Mouse (Mus musculus) limb, embryonic 14.5 days (tissue): ENCODE measurements around the gene Ndufs4. TPM values are rescaled to one million over a fixed set of nuclear protein-coding genes. Genes with fewer than 3 reads are reported as not detected.
A peak's percentile ranks its signal among the peaks of the same experiment; 100 is the strongest.

ENCODE experiments used
- ATAC-seq: fragments of 200-750 bp; cut with Nextera tagmentation; 2 replicates; pipeline ENCODE4 v1.8.0; 2017; ENCODE audit warnings: low read depth, moderate number of reproducible peaks, moderate TSS enrichment; ENCODE audit not compliant: low FRiP score
- DNase-seq: peaks from one replicate; pipeline ENCODE4 v3.0.0-alpha.2; 2015; ENCODE audit warnings: low spot score
- H3K27ac ChIP-seq: fragments of 300-500 bp; sonication (generic); replicated peaks from 2 replicates; pipeline ENCODE4 v1.5.1; 2014; ENCODE audit warnings: low read depth, mild to moderate bottlenecking, low read length, moderate library complexity, mixed read lengths
- H3K27me3 ChIP-seq: fragments of 300-500 bp; sonication (generic); 2 replicates; pipeline ENCODE4 v1.6.1; 2014; ENCODE audit warnings: low read length, mixed read lengths; ENCODE audit not compliant: control insufficient read depth, insufficient read depth
- H3K36me3 ChIP-seq: fragments of 300-500 bp; sonication (generic); 2 replicates; pipeline ENCODE4 v1.6.1; 2014; ENCODE audit warnings: mild to moderate bottlenecking, low read length, moderate library complexity, mixed read lengths; ENCODE audit not compliant: control insufficient read depth, insufficient read depth
- H3K4me1 ChIP-seq: fragments of 300-500 bp; sonication (generic); 2 replicates; pipeline ENCODE4 v1.6.1; 2014; ENCODE audit warnings: antibody characterized with exemption, low read length, mixed read lengths; ENCODE audit not compliant: control insufficient read depth, insufficient read depth
- H3K4me2 ChIP-seq: fragments of 300-500 bp; sonication (generic); replicated peaks from 2 replicates; pipeline ENCODE4 v1.6.1; 2014; ENCODE audit warnings: low read depth, mild to moderate bottlenecking, low read length, moderate library complexity; ENCODE audit not compliant: severe bottlenecking
- H3K4me3 ChIP-seq: fragments of 300-500 bp; sonication (generic); replicated peaks from 2 replicates; pipeline ENCODE4 v1.5.1; 2014; ENCODE audit warnings: low read length
- H3K9ac ChIP-seq: fragments of 300-500 bp; sonication (generic); 2 replicates; pipeline ENCODE4 v1.6.1; 2014; ENCODE audit warnings: mild to moderate bottlenecking, low read depth, low read length, moderate library complexity; ENCODE audit not compliant: severe bottlenecking
- H3K9me3 ChIP-seq: fragments of 300-500 bp; sonication (generic); 2 replicates; pipeline ENCODE4 v1.6.1; 2016; ENCODE audit warnings: low read length; ENCODE audit not compliant: control insufficient read depth
- POLR2A ChIP-seq: fragments of 200-500 bp; IDR thresholded peaks from 2 replicates; pipeline ENCODE4 v1.8.0; 2012; ENCODE audit warnings: inconsistent platforms, mild to moderate bottlenecking, moderate library complexity, borderline replicate concordance; ENCODE audit not compliant: insufficient read depth, insufficient read length; ENCODE audit errors: extremely low read depth
- WGBS: fragments of 180-500 bp; shearing (Covaris S2); extraction: QIAGEN DNeasy Blood & Tissue Kit; methylation state at CpG from one replicate; pipeline ENCODE4 v1.1.7; 2014; 5-methylcytosine and 5-hydroxymethylcytosine counted together
- polyA plus RNA-seq, 2 experiments: library from polyadenylated mRNA; depleted of rRNA in 1 of 2; stranded (reverse) in 1 of 2; unstranded in 1 of 2; fragments of >200 nt; fragmentation: Nextera tagmentation in 1 of 2; extraction: Ambion mirVana in 1 of 2; gene quantifications; 2 replicates each; pipeline versions ENCODE4 v1.2.1 to v1.2.3; 2012 to 2014

Gene Ndufs4
- polyA plus RNA-seq (2012; rRNA removed) (53.6 and 86.5 TPM in 2 replicates), polyA plus RNA-seq (2014; fragmentation: Nextera tagmentation; extraction: Ambion mirVana) (279 and 290 TPM in 2 replicates)

DNA sequence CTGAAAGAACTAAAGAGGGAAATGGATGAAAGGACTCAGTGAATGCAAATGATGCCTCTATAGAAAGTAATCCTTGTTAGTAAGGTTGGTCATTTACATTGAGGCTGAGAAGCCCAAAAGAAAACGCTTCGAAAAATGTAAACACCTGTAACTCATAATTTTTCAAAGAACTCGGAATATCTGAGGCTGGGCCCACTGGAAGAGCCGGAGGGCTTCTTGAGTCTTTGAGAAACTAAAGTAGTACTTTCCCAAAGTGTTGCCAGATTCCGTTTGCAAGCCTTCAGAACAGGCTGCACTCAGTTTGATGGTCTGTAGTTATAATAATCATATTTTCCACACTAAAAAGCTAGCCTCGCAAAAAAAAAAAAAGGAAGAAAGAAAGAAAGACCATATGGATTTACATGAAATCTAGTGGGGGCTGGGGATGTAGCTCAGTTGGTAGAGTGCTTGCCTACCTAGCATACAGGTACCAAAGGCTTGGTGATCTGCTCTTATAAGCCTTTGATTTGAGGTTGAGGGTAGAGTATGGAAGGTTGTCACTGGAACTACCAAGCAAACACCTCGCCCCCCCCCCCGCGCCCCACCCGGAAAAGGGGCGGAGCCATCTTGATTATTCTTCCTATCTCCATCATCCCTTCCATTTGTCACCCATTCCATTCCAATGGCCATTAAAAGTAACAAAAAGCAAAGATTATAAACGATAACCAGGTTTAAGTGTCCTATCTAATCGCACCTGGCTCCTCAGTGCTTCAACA, at the start of gene Ndufs4:
Gene Ndufs4, minus strand, starts transcription at position 48 of the 755 bp plus-strand sequence.
- ATAC-seq (0 out of 2 replicates have a peak, but pooled peaks have one; percentile 14), DNase-seq (peak; percentile 54)
- peaks cover 6% of the 10 kb centered on the region for H3K4me1 ChIP-seq
- no peaks in the 10 kb centered on the region for H3K9me3 ChIP-seq
- 34% methylated on average over 12 of the region's 13 CpGs for WGBS
- no peak for TF ChIP-seq POLR2A
- H3K27me3 ChIP-seq = no peaks in the 10 kb centered on the region
- H3K27ac ChIP-seq = peak within 1 kb of the TSS; percentile 86
- peak within 1 kb of the TSS; percentile 65 for H3K4me2 ChIP-seq
- peak within 1 kb of the TSS; percentile 87 for H3K9ac ChIP-seq
- no peaks in the 10 kb centered on the region for H3K36me3 ChIP-seq
- H3K4me3 ChIP-seq = peak within 1 kb of the TSS; percentile 86

GRCm38 (mm10) chr13:114432491-114432890, 44.4 kb upstream of the Ndufs4 start:
- Histone ChIP-seq H3K9me3 (no peaks in the 10 kb centered on the region), H3K4me1 (no peaks in the 10 kb centered on the region), H3K27me3 (no peaks in the 10 kb centered on the region), H3K4me2 (no peak overlapping the region), H3K9ac (no peak overlapping the region), H3K27ac (no peak overlapping the region), H3K4me3 (no peak overlapping the region), H3K36me3 (no peaks in the 10 kb centered on the region)
- DNase-seq (no peak), ATAC-seq (no peak)
- TF ChIP-seq POLR2A = no peak
- WGBS = 79% methylated on average over 5 of the region's 5 CpGs

GRCm38 (mm10) chr13:114425230-114425629, 37.2 kb upstream of the Ndufs4 start:
- no peaks in the 10 kb centered on the region for H3K36me3 ChIP-seq
- no peak overlapping the region for H3K9ac ChIP-seq
- no peak overlapping the region for H3K4me3 ChIP-seq
- ATAC-seq (no peak), DNase-seq (no peak)
- no peaks in the 10 kb centered on the region for H3K27me3 ChIP-seq
- no peak overlapping the region for H3K4me2 ChIP-seq
- no peak overlapping the region for H3K27ac ChIP-seq
- 95% methylated on average over 5 of the region's 5 CpGs for WGBS
- TF ChIP-seq POLR2A = no peak
- no peaks in the 10 kb centered on the region for H3K4me1 ChIP-seq
- no peaks in the 10 kb centered on the region for H3K9me3 ChIP-seq

- TF ChIP-seq POLR2A = no peak
- no peak for DNase-seq
- 68% methylated on average over 8 of the region's 8 CpGs for WGBS
These were observed 32.2 kb upstream of the Ndufs4 start for GRCm38 (mm10) chr13:114420235-114420634.

DNA sequence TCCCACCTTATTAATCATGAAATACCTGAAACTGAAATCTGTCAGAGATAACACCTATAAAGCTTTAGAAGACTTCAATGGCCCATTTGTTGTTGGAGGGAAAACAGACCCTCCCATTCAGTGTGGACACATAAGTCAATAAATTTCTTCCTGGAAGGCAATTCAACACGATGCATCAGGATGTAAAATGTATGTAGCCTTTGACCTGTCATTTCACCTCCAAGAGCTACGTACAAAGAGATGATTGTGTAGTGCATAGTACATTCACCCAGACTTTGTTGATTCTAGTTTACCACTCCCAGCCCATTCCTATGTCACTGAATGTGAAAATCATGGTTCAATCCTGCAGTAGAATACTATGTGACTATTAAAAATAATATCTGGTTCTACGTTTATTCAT, 31.3 kb upstream of the Ndufs4 start:
- H3K4me1 ChIP-seq = no peaks in the 10 kb centered on the region
- no peaks in the 10 kb centered on the region for H3K27me3 ChIP-seq
- H3K36me3 ChIP-seq = no peaks in the 10 kb centered on the region
- no peak overlapping the region for H3K9ac ChIP-seq
- TF ChIP-seq POLR2A = no peak
- H3K4me2 ChIP-seq = no peak overlapping the region
- H3K9me3 ChIP-seq = no peaks in the 10 kb centered on the region
- DNase-seq (no peak), ATAC-seq (no peak)
- no peak overlapping the region for H3K4me3 ChIP-seq
- WGBS = 69% methylated on average over 3 of the region's 3 CpGs
- H3K27ac ChIP-seq = no peak overlapping the region

More at GRCm38 (mm10) chr13:114420235-114420634, 32.2 kb upstream of the Ndufs4 start:
- Histone ChIP-seq H3K27me3 (no peaks in the 10 kb centered on the region), H3K4me1 (no peaks in the 10 kb centered on the region), H3K27ac (no peak overlapping the region), H3K9ac (no peak overlapping the region), H3K4me3 (no peak overlapping the region), H3K9me3 (no peaks in the 10 kb centered on the region), H3K4me2 (no peak overlapping the region), H3K36me3 (no peaks in the 10 kb centered on the region)
- ATAC-seq = no peak

DNA sequence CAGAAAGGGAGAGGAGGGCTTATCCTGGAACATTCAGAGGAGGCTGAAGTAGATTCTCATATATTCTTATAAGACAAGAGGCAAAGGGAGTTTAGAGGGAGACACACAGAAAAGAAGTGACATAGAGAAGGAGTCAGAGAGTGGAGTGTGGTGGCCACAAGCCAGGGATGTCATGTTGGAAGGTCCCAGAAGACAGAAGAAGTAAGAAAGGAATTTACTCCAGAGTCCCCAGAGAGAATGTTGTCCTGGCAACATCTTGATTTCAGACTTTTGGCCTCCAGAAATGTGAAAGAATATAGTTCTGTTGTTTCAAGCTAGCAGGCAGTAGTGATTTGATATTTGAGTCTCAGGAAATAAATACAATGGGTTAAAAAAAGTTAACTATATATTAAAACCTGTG, 24.3 kb upstream of the Ndufs4 start:
- Histone ChIP-seq H3K27me3 (no peaks in the 10 kb centered on the region), H3K27ac (no peak overlapping the region), H3K4me2 (no peak overlapping the region), H3K4me1 (no peaks in the 10 kb centered on the region), H3K9me3 (no peaks in the 10 kb centered on the region), H3K4me3 (no peak overlapping the region), H3K9ac (no peak overlapping the region), H3K36me3 (no peaks in the 10 kb centered on the region)
- ATAC-seq (no peak), DNase-seq (no peak)
- no peak for TF ChIP-seq POLR2A
